Mouse (Mus musculus) kidney, postnatal 14 days (tissue): ENCODE data around the gene Cyp2d26.

Source experiments
- DNase-seq: peaks from one replicate; pipeline ENCODE4 v3.0.0; 2022; ENCODE audit warnings: mixed read lengths

Cyp2d26 gene

GRCm38 (mm10) chr15:82748141-82748540 lies 46.0 kb downstream of the Cyp2d26 start:
- no peak for DNase-seq

- DNase-seq, result no peak
These were observed 46.6 kb downstream of the Cyp2d26 start for GRCm38 (mm10) chr15:82747516-82747915.
